Mouse (Mus musculus) hindbrain, embryonic 11.5 days (tissue): ENCODE measurements around the gene Siae. TPM values are rescaled to one million over a fixed set of nuclear protein-coding genes. Genes with fewer than 3 reads are reported as not detected.

ENCODE experiments used
- ATAC-seq: fragments of 200-750 bp; cut with Nextera tagmentation; 2 replicates; pipeline ENCODE4 v1.8.0; 2017; ENCODE audit warnings: mild to moderate bottlenecking, moderate TSS enrichment, moderate library complexity; ENCODE audit not compliant: low FRiP score
- DNase-seq: peaks from one replicate; pipeline ENCODE4 v3.0.0-alpha.2; 2015; ENCODE audit warnings: low spot score
- H3K27ac ChIP-seq: fragments of 300-500 bp; sonication (generic); 2 replicates; pipeline ENCODE4 v1.5.1; 2014; ENCODE audit warnings: mild to moderate bottlenecking, low read depth, low read length
- H3K27me3 ChIP-seq: fragments of 300-500 bp; sonication (generic); 2 replicates; pipeline ENCODE4 v1.6.1; 2014; ENCODE audit warnings: mild to moderate bottlenecking, low read length, moderate library complexity, mixed read lengths; ENCODE audit not compliant: control insufficient read depth, insufficient read depth
- H3K36me3 ChIP-seq: fragments of 300-500 bp; sonication (generic); 2 replicates; pipeline ENCODE4 v1.6.1; 2014; ENCODE audit warnings: mild to moderate bottlenecking, low read length, moderate library complexity, mixed read lengths; ENCODE audit not compliant: control insufficient read depth, insufficient read depth
- H3K4me1 ChIP-seq: fragments of 300-500 bp; sonication (generic); replicated peaks from 2 replicates; pipeline ENCODE4 v1.6.1; 2014; ENCODE audit warnings: low read length, mixed read lengths; ENCODE audit not compliant: control insufficient read depth, insufficient read depth
- H3K4me2 ChIP-seq: fragments of 300-500 bp; sonication (generic); replicated peaks from 2 replicates; pipeline ENCODE4 v1.6.1; 2014; ENCODE audit warnings: mild to moderate bottlenecking, low read depth, low read length
- H3K4me3 ChIP-seq: fragments of 300-500 bp; sonication (generic); 2 replicates; pipeline ENCODE4 v1.5.1; 2014; ENCODE audit warnings: low read depth, low read length
- H3K9ac ChIP-seq: fragments of 300-500 bp; sonication (generic); 2 replicates; pipeline ENCODE4 v1.6.1; 2014; ENCODE audit warnings: low read depth, low read length
- H3K9me3 ChIP-seq: fragments of 300-500 bp; sonication (generic); 2 replicates; pipeline ENCODE4 v1.6.1; 2016; ENCODE audit warnings: low read length; ENCODE audit not compliant: control insufficient read depth
- WGBS: fragments of 180-500 bp; shearing (Covaris S2); extraction: QIAGEN DNeasy Blood & Tissue Kit; methylation state at CpG from one replicate; pipeline ENCODE4 v1.1.7; 2014; 5-methylcytosine and 5-hydroxymethylcytosine counted together
- polyA plus RNA-seq: library from polyadenylated mRNA; unstranded; fragments of >200 nt; fragmentation: Nextera tagmentation; extraction: Ambion mirVana; gene quantifications from 2 replicates; pipeline ENCODE4 v1.2.1, GENCODE M21; 2014

Siae gene
- polyA plus RNA-seq, 1 experiment from 2014 or later = 7.8 TPM

GRCm38 (mm10) chr9:37656931-37657481 is 101.5 kb downstream of the Siae start, which contains the start of gene Tbrg1:
Gene Tbrg1, minus strand, starts transcription at chr9:37657312.
- H3K36me3 ChIP-seq = peaks cover 11% of the 10 kb centered on the region; the same call in 1 of the 2 replicates
- H3K4me2 ChIP-seq = peak within 1 kb of the TSS; percentile 68
- peak within 1 kb of the TSS; percentile 62 for H3K27ac ChIP-seq
- H3K4me3 ChIP-seq = peak within 1 kb of the TSS; percentile 75
- no peaks in the 10 kb centered on the region for H3K27me3 ChIP-seq
- peak within 1 kb of the TSS; percentile 85 for H3K9ac ChIP-seq
- WGBS = under 1% methylated on average over 36 of the region's 36 CpGs
- ATAC-seq (peak; percentile 91), DNase-seq (peak; percentile 89)
- no peaks in the 10 kb centered on the region for H3K4me1 ChIP-seq
- H3K9me3 ChIP-seq = no peaks in the 10 kb centered on the region

GRCm38 (mm10) chr9:37659413-37659812 is 103.9 kb downstream of the Siae start:
- DNase-seq (no peak), ATAC-seq (no peak)
- H3K4me1 ChIP-seq = no peaks in the 10 kb centered on the region
- WGBS = 89% methylated on average over 6 of the region's 6 CpGs
- no peaks in the 10 kb centered on the region for H3K36me3 ChIP-seq
- no peak overlapping the region for H3K9ac ChIP-seq
- H3K27me3 ChIP-seq = no peaks in the 10 kb centered on the region
- H3K9me3 ChIP-seq = no peaks in the 10 kb centered on the region
- H3K4me2 ChIP-seq = no peak overlapping the region
- H3K27ac ChIP-seq = no peak overlapping the region
- no peak overlapping the region for H3K4me3 ChIP-seq

GRCm38 (mm10) chr9:37663210-37663609 is 107.7 kb downstream of the Siae start:
- H3K4me3 ChIP-seq = no peak overlapping the region
- H3K36me3 ChIP-seq = no peaks in the 10 kb centered on the region
- DNase-seq = no peak
- ATAC-seq = no peak
- 83% methylated on average over 1 of the region's 1 CpGs for WGBS
- no peaks in the 10 kb centered on the region for H3K9me3 ChIP-seq
- no peaks in the 10 kb centered on the region for H3K27me3 ChIP-seq
- H3K27ac ChIP-seq = no peak overlapping the region
- no peaks in the 10 kb centered on the region for H3K4me1 ChIP-seq
- no peak overlapping the region for H3K9ac ChIP-seq
- no peak overlapping the region for H3K4me2 ChIP-seq

- no peaks in the 10 kb centered on the region for H3K27me3 ChIP-seq
- ATAC-seq (no peak), DNase-seq (no peak)
- no peaks in the 10 kb centered on the region for H3K9me3 ChIP-seq
- H3K4me1 ChIP-seq = no peaks in the 10 kb centered on the region
- no peak overlapping the region for H3K27ac ChIP-seq
- H3K36me3 ChIP-seq = no peaks in the 10 kb centered on the region
- H3K9ac ChIP-seq = no peak overlapping the region
- H3K4me2 ChIP-seq = no peak overlapping the region
- H3K4me3 ChIP-seq = no peak overlapping the region
- WGBS = 86% methylated on average over 2 of the region's 2 CpGs
These were observed 109.1 kb downstream of the Siae start for GRCm38 (mm10) chr9:37664604-37665003.

- H3K4me2 ChIP-seq = no peak overlapping the region
- WGBS = 84% methylated on average over 7 of the region's 7 CpGs
- ATAC-seq (no peak), DNase-seq (no peak)
- no peaks in the 10 kb centered on the region for H3K27me3 ChIP-seq
- no peak overlapping the region for H3K27ac ChIP-seq
- H3K4me1 ChIP-seq = no peaks in the 10 kb centered on the region
- H3K4me3 ChIP-seq = no peak overlapping the region
- H3K9me3 ChIP-seq = no peaks in the 10 kb centered on the region
- H3K9ac ChIP-seq = no peak overlapping the region
- H3K36me3 ChIP-seq = no peaks in the 10 kb centered on the region
These were observed 110.5 kb downstream of the Siae start for GRCm38 (mm10) chr9:37666045-37666444.

- no peak for ATAC-seq
- Histone ChIP-seq H3K9me3 (no peaks in the 10 kb centered on the region), H3K4me2 (no peak within 1 kb of the TSS), H3K4me3 (no peak within 1 kb of the TSS), H3K36me3 (no peaks in the 10 kb centered on the region), H3K4me1 (no peaks in the 10 kb centered on the region), H3K27me3 (no peaks in the 10 kb centered on the region), H3K27ac (no peak within 1 kb of the TSS), H3K9ac (no peak within 1 kb of the TSS)
- 72% methylated on average over 6 of the region's 6 CpGs for WGBS
- no peak for DNase-seq
These were observed 113.6 kb downstream of the Siae start, which contains the start of gene Panx3 for GRCm38 (mm10) chr9:37669115-37669514. Gene Panx3, minus strand, starts transcription at chr9:37669235.

- no peak overlapping the region for H3K4me2 ChIP-seq
- no peaks in the 10 kb centered on the region for H3K4me1 ChIP-seq
- WGBS = 61% methylated on average over 4 of the region's 4 CpGs
- no peak for ATAC-seq
- DNase-seq = no peak
- H3K9me3 ChIP-seq = no peaks in the 10 kb centered on the region
- H3K36me3 ChIP-seq = no peaks in the 10 kb centered on the region
- H3K4me3 ChIP-seq = no peak overlapping the region
- no peak overlapping the region for H3K27ac ChIP-seq
- H3K9ac ChIP-seq = no peak overlapping the region
- H3K27me3 ChIP-seq = no peaks in the 10 kb centered on the region
These were observed 114.2 kb downstream of the Siae start for GRCm38 (mm10) chr9:37669678-37670077.

GRCm38 (mm10) chr9:37670261-37670660 is 114.8 kb downstream of the Siae start:
- Histone ChIP-seq H3K27me3 (no peaks in the 10 kb centered on the region), H3K4me2 (no peak overlapping the region), H3K4me1 (no peaks in the 10 kb centered on the region), H3K9ac (no peak overlapping the region), H3K36me3 (no peaks in the 10 kb centered on the region), H3K27ac (no peak overlapping the region), H3K4me3 (no peak overlapping the region), H3K9me3 (no peaks in the 10 kb centered on the region)
- ATAC-seq (no peak), DNase-seq (no peak)
- 88% methylated on average over 3 of the region's 3 CpGs for WGBS

- Histone ChIP-seq H3K4me1 (no peaks in the 10 kb centered on the region), H3K27me3 (no peaks in the 10 kb centered on the region), H3K9me3 (no peaks in the 10 kb centered on the region), H3K36me3 (no peaks in the 10 kb centered on the region), H3K9ac (no peak overlapping the region), H3K4me2 (no peak overlapping the region), H3K27ac (no peak overlapping the region), H3K4me3 (no peak overlapping the region)
- WGBS = 92% methylated on average over 4 of the region's 4 CpGs
- no peak for ATAC-seq
- DNase-seq = no peak
These were observed 119.8 kb downstream of the Siae start for GRCm38 (mm10) chr9:37675287-37675686.
